Mouse (Mus musculus) CD4-positive, CD25-positive, alpha-beta regulatory T cell, adult 2 months (primary cell): ENCODE measurements around the gene Abcc4.

ENCODE experiments used
- DNase-seq: peaks from one replicate; pipeline ENCODE4 v3.0.0-alpha.2; 2012; ENCODE audit warnings: low read depth, low spot score

The Abcc4 gene

GRCm38 (mm10) chr14:118712889-118713288 is 6.9 kb upstream of the Abcc4 start:
- no peak for DNase-seq

- DNase-seq = no peak
These were observed 4.9 kb upstream of the Abcc4 start for GRCm38 (mm10) chr14:118710945-118711344.

GRCm38 (mm10) chr14:118709736-118710135 is 3.7 kb upstream of the Abcc4 start:
- DNase-seq = peak; percentile 31

GRCm38 (mm10) chr14:118708126-118708525 is 2.1 kb upstream of the Abcc4 start:
- DNase-seq = no peak

- no peak for DNase-seq
These were observed 943 bp upstream of the Abcc4 start for GRCm38 (mm10) chr14:118706962-118707361.

GRCm38 (mm10) chr14:118705465-118705807 is 583 bp downstream of the Abcc4 start:
- no peak for DNase-seq

- no peak for DNase-seq
These were observed 2.7 kb downstream of the Abcc4 start for GRCm38 (mm10) chr14:118703363-118703762.

- DNase-seq = no peak
These were observed 3.9 kb downstream of the Abcc4 start for GRCm38 (mm10) chr14:118701991-118702608.

GRCm38 (mm10) chr14:118700576-118700975 is 5.4 kb downstream of the Abcc4 start:
- peak; percentile 43 for DNase-seq

GRCm38 (mm10) chr14:118699963-118700362 is 6.1 kb downstream of the Abcc4 start:
- DNase-seq = peak; percentile 56

GRCm38 (mm10) chr14:118699508-118699907 is 6.5 kb downstream of the Abcc4 start:
- no peak for DNase-seq

GRCm38 (mm10) chr14:118696556-118697289 is 9.3 kb downstream of the Abcc4 start:
- no peak for DNase-seq

GRCm38 (mm10) chr14:118695866-118696265 is 10.2 kb downstream of the Abcc4 start:
- no peak for DNase-seq

GRCm38 (mm10) chr14:118694321-118694720 is 11.7 kb downstream of the Abcc4 start:
- DNase-seq = no peak

- peak; percentile 44 for DNase-seq
These were observed 14.1 kb downstream of the Abcc4 start for GRCm38 (mm10) chr14:118691910-118692309.

- no peak for DNase-seq
These were observed 14.6 kb downstream of the Abcc4 start for GRCm38 (mm10) chr14:118691404-118691803.

GRCm38 (mm10) chr14:118690921-118691320 is 15.1 kb downstream of the Abcc4 start:
- peak; percentile 23 for DNase-seq

GRCm38 (mm10) chr14:118690336-118690735 is 15.7 kb downstream of the Abcc4 start:
- DNase-seq = no peak

- no peak for DNase-seq
These were observed 17.4 kb downstream of the Abcc4 start for GRCm38 (mm10) chr14:118688643-118689042.

GRCm38 (mm10) chr14:118686861-118687260 is 19.2 kb downstream of the Abcc4 start:
- no peak for DNase-seq

GRCm38 (mm10) chr14:118685572-118685971 is 20.4 kb downstream of the Abcc4 start:
- DNase-seq = no peak

- peak; percentile 82 for DNase-seq
These were observed 23.5 kb downstream of the Abcc4 start for GRCm38 (mm10) chr14:118682339-118683034.

GRCm38 (mm10) chr14:118681087-118681486 is 24.9 kb downstream of the Abcc4 start:
- DNase-seq = no peak
